Mouse (Mus musculus) liver, postnatal 0 days (tissue): ENCODE data around the gene Adcy9.

Source experiments
- CTCF ChIP-seq: sonication (generic); IDR thresholded peaks from 2 replicates; pipeline ENCODE4 v1.5.1; 2016; ENCODE audit warnings: antibody characterized with exemption, low read depth
- EP300 ChIP-seq: IDR thresholded peaks from 2 replicates; pipeline ENCODE4 v1.6.1; 2016; ENCODE audit warnings: antibody characterized with exemption, low read depth, mild to moderate bottlenecking

DNA sequence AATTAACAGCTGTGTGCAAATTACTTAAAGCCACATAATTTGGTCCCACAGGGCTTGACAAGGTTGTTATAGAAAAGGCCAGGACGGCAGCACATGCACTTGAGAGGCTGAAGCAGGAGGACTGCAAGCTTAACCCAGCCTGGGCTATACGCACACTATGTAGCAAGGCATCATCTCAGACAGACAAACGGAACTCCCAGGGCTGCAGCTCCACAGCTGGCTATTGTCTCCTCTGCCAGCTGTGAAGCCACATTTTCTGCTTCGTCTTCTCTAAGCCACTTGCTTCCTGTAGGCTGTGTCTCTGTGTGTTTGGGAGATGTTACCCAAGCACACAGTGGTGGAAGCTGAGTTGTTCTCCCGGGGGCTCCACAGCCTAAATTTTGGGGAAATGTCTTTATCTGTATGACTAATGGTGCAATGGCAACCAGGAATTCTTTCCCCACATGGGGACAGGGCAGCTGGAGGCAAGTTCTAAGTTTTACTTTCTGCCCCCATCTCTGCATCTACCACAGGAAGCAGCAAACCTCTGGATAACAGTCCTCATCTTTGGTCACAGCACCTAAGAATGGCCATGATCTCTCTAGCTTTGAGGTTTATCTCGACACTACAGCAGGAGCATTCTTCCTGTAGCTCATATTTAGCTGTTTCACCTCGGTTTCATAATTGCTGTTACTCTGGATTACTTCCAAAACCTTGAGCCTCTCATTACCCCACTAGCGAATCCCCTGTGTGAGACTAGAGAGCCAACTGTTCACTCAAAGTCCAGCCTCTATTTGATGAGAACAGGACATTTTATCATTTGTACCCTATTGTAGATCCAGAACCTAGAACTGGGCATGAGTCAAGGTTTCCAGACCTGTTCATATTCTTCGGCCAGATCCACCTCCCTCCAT, 6.1 kb downstream of the Adcy9 start:
- peak; percentile 40; the same call in 1 of the 2 replicates for TF ChIP-seq EP300
- TF ChIP-seq CTCF = no peak
